Mouse (Mus musculus): ENCODE measurements at regions not wholly inside any gene's neighbourhood (a gene's known extent, or its start where the extent isn't known, plus 50 kb on each side); places are given as distances from the start of the nearest gene placed in this dataset.

DNA sequence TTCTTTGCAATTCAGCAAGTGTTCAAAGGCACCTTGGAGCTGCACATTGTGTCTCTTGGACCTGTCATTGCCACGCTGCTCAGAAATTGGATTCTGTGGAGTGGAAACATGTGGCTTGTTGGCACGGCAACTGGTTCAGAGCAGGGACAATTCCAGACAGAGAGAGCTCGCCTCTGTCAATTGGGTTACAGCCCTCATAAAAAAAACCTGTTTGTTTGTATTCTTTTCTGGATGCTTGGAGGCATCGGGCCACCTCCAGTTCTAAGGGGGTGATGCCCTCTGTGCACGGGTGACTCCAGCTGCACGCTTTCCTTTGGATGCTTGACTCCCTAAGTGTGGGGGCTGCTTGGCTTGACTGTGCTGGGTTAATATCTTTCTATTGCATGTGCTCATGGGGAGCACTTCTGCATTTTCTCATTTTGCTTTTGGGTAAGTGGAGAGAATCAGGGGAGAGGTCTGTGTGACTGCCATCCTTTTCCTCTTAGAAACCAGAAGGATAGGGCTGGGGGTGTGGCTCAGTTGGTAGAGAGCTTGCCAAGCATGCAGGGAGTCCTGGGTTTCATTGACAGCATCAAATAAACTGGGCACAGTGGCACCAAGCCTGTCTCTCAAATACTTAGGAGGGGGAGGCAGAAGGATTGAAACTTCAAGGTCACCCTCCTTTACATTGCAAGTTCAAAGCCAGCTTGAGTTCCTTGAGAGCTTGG, 130.6 kb upstream of the Auts2 start:
- no peaks in the 10 kb centered on the region for H3K4me1 ChIP-seq (ENCODE audit: control insufficient read depth, insufficient read depth, low read length)
- no peak overlapping the region for H3K4me3 ChIP-seq (ENCODE audit: low read depth, low read length)
- DNase-seq (ENCODE audit: low spot score) (no peak), ATAC-seq (ENCODE audit: insufficient number of reproducible peaks, low FRiP score, low TSS enrichment, low read depth) (no peak)
- H3K9ac ChIP-seq (ENCODE audit: low read length), result no peak overlapping the region
- no peaks in the 10 kb centered on the region for H3K36me3 ChIP-seq (ENCODE audit: control insufficient read depth, insufficient read depth, low read length)
- H3K27ac ChIP-seq (replicated peaks; ENCODE audit: low read depth, low read length), result no peak overlapping the region
- H3K4me2 ChIP-seq (ENCODE audit: low read depth, severe bottlenecking), result no peak overlapping the region
- no peaks in the 10 kb centered on the region for H3K9me3 ChIP-seq (ENCODE audit: control insufficient read depth, low read length)
- no peaks in the 10 kb centered on the region for H3K27me3 ChIP-seq (ENCODE audit: control insufficient read depth, insufficient read depth, low read length)
- WGBS, result 41% methylated on average over 6 of the region's 6 CpGs

DNA sequence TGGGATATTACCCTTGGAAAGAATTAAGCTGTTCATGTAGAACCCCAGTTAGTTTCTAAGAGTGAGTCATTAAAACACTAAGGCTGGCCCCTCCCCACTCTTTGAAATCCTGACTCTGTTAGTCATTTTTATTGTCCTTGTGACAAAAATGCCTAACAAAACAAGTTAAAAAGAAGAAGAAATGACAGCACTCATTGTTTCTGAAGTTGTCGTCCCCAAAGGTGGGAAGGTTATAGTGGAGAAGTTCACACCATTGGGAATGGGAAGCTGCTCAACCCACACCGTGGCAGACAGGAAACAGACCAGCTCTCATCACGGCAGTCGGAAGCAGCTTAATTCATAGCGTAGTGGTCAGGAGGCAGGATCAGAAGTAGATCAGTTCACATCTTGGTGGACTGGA, 128.4 kb upstream of the Auts2 start:
- Histone ChIP-seq H3K4me2 (ENCODE audit: low read depth, severe bottlenecking) (no peak overlapping the region), H3K27ac (replicated peaks; ENCODE audit: low read depth, low read length) (no peak overlapping the region), H3K9me3 (ENCODE audit: control insufficient read depth, low read length) (no peaks in the 10 kb centered on the region), H3K27me3 (ENCODE audit: control insufficient read depth, insufficient read depth, low read length) (no peaks in the 10 kb centered on the region), H3K36me3 (ENCODE audit: control insufficient read depth, insufficient read depth, low read length) (no peaks in the 10 kb centered on the region), H3K4me3 (ENCODE audit: low read depth, low read length) (no peak overlapping the region), H3K4me1 (ENCODE audit: control insufficient read depth, insufficient read depth, low read length) (no peaks in the 10 kb centered on the region), H3K9ac (ENCODE audit: low read length) (no peak overlapping the region)
- DNase-seq (ENCODE audit: low spot score) (no peak), ATAC-seq (ENCODE audit: insufficient number of reproducible peaks, low FRiP score, low TSS enrichment, low read depth) (no peak)
- 56% methylated on average over 5 of the region's 5 CpGs for WGBS

DNA sequence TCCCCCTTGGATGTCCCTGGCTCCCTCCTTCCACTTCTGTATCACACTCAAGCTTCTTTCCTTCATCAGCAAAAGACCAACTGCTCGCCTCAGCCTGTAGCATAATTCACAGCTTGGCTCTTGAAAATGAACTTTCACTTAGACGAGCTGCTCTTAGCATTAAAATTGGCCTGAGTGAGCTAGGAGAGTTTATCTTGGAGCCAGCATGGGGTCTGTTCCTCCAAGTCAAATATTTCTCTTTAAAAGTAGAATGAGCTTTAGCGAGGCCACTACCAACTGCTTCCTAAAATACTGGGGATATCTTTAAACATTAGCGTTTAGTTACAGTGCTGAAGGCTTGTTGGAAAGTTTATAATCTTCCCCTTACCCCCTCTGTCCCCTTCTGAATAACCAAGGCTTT, 124.2 kb upstream of the Auts2 start:
- ATAC-seq (ENCODE audit: insufficient number of reproducible peaks, low FRiP score, low TSS enrichment, low read depth) (no peak), DNase-seq (ENCODE audit: low spot score) (no peak)
- Histone ChIP-seq H3K27ac (replicated peaks; ENCODE audit: low read depth, low read length) (no peak overlapping the region), H3K4me2 (ENCODE audit: low read depth, severe bottlenecking) (no peak overlapping the region), H3K4me1 (ENCODE audit: control insufficient read depth, insufficient read depth, low read length) (no peaks in the 10 kb centered on the region), H3K36me3 (ENCODE audit: control insufficient read depth, insufficient read depth, low read length) (no peaks in the 10 kb centered on the region), H3K9ac (ENCODE audit: low read length) (no peak overlapping the region), H3K27me3 (ENCODE audit: control insufficient read depth, insufficient read depth, low read length) (no peaks in the 10 kb centered on the region), H3K4me3 (ENCODE audit: low read depth, low read length) (no peak overlapping the region), H3K9me3 (ENCODE audit: control insufficient read depth, low read length) (no peaks in the 10 kb centered on the region)
- 74% methylated on average over 4 of the region's 4 CpGs for WGBS

DNA sequence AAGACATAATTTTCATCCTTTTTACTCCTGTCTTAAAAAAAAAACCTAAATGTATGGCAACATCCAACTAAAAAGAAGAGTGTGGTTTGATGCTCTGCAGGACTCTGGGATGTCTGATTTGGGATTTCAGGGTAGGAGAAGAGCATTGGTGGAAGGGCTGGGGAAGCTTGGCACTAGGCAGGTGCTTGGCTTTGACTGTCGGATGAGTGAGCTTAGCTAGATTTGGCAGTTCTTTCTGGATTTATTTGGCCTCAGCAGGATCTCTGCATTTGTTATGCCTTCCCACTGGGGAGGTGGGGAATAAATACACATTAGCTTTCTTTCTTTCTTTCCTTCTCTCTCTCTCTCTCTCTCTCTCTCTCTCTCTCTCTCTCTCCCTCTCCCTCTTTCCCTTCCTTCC, 118.1 kb upstream of the Auts2 start:
- no peak overlapping the region for H3K27ac ChIP-seq (replicated peaks; ENCODE audit: low read depth, low read length)
- no peaks in the 10 kb centered on the region for H3K4me1 ChIP-seq (ENCODE audit: control insufficient read depth, insufficient read depth, low read length)
- WGBS, result 85% methylated on average over 1 of the region's 1 CpGs
- H3K4me3 ChIP-seq (ENCODE audit: low read depth, low read length), result no peak overlapping the region
- H3K9ac ChIP-seq (ENCODE audit: low read length), result no peak overlapping the region
- no peak overlapping the region for H3K4me2 ChIP-seq (ENCODE audit: low read depth, severe bottlenecking)
- no peaks in the 10 kb centered on the region for H3K9me3 ChIP-seq (ENCODE audit: control insufficient read depth, low read length)
- H3K27me3 ChIP-seq (ENCODE audit: control insufficient read depth, insufficient read depth, low read length), result no peaks in the 10 kb centered on the region
- ATAC-seq (ENCODE audit: insufficient number of reproducible peaks, low FRiP score, low TSS enrichment, low read depth) (no peak), DNase-seq (ENCODE audit: low spot score) (no peak)
- no peaks in the 10 kb centered on the region for H3K36me3 ChIP-seq (ENCODE audit: control insufficient read depth, insufficient read depth, low read length)

DNA sequence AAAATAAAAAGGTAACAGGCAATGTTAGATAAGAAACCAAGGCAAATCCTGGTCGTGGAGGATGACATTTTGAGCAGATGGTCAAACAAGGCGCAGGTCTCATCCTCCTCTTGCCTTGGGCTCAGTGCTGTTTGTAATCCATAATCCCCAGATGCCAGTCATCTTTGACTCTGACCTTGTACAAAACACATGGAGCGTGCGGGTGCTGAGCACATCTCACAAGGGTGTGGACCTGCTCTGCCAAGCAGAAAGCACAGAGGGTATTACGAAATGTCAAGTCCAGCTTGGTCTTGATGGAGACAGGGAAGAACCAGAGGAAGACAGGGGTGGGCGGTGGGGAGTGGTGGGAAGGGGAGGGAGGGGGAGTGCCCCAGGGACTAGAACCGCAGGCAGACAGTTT, 116.9 kb upstream of the Auts2 start:
- H3K9me3 ChIP-seq (ENCODE audit: control insufficient read depth, low read length), result no peaks in the 10 kb centered on the region
- WGBS, result 75% methylated on average over 7 of the region's 7 CpGs

DNA sequence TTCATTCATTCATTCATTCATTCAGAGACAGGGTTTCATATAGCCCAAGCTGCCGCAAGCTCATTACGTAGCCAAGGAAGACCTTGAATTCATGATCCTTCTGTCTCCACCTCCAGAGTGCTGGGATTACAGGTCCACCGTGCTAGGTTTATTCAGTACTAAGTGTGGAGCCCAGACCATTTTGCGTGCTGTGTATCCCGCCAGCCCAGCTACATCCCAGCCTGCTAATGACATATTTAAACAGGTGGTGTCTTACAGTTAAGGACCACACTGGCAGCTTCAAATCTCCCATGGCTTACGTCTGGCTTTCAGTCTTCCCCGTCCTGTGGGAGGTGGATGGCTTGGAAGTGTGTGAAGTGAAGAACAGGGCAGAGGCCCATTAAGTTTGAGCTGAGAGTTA, 111.2 kb upstream of the Auts2 start:
- Histone ChIP-seq H3K9ac (ENCODE audit: low read length) (no peak overlapping the region), H3K4me3 (ENCODE audit: low read depth, low read length) (no peak overlapping the region), H3K27ac (replicated peaks; ENCODE audit: low read depth, low read length) (no peak overlapping the region), H3K36me3 (ENCODE audit: control insufficient read depth, insufficient read depth, low read length) (no peaks in the 10 kb centered on the region), H3K9me3 (ENCODE audit: control insufficient read depth, low read length) (no peaks in the 10 kb centered on the region), H3K27me3 (ENCODE audit: control insufficient read depth, insufficient read depth, low read length) (no peaks in the 10 kb centered on the region), H3K4me1 (ENCODE audit: control insufficient read depth, insufficient read depth, low read length) (no peaks in the 10 kb centered on the region), H3K4me2 (ENCODE audit: low read depth, severe bottlenecking) (no peak overlapping the region)
- no peak for ATAC-seq (ENCODE audit: insufficient number of reproducible peaks, low FRiP score, low TSS enrichment, low read depth)
- DNase-seq (ENCODE audit: low spot score), result no peak
- WGBS, result 91% methylated on average over 7 of the region's 7 CpGs

More for the DNA sequence above, 116.9 kb upstream of the Auts2 start:
- ATAC-seq (ENCODE audit: insufficient number of reproducible peaks, low FRiP score, low TSS enrichment, low read depth) (no peak), DNase-seq (ENCODE audit: low spot score) (no peak)
- H3K4me3 ChIP-seq (ENCODE audit: low read depth, low read length), result no peak overlapping the region
- H3K27ac ChIP-seq (replicated peaks; ENCODE audit: low read depth, low read length), result no peak overlapping the region
- no peak overlapping the region for H3K9ac ChIP-seq (ENCODE audit: low read length)
- no peaks in the 10 kb centered on the region for H3K36me3 ChIP-seq (ENCODE audit: control insufficient read depth, insufficient read depth, low read length)
- no peaks in the 10 kb centered on the region for H3K27me3 ChIP-seq (ENCODE audit: control insufficient read depth, insufficient read depth, low read length)
- no peaks in the 10 kb centered on the region for H3K4me1 ChIP-seq (ENCODE audit: control insufficient read depth, insufficient read depth, low read length)
- no peak overlapping the region for H3K4me2 ChIP-seq (ENCODE audit: low read depth, severe bottlenecking)

DNA sequence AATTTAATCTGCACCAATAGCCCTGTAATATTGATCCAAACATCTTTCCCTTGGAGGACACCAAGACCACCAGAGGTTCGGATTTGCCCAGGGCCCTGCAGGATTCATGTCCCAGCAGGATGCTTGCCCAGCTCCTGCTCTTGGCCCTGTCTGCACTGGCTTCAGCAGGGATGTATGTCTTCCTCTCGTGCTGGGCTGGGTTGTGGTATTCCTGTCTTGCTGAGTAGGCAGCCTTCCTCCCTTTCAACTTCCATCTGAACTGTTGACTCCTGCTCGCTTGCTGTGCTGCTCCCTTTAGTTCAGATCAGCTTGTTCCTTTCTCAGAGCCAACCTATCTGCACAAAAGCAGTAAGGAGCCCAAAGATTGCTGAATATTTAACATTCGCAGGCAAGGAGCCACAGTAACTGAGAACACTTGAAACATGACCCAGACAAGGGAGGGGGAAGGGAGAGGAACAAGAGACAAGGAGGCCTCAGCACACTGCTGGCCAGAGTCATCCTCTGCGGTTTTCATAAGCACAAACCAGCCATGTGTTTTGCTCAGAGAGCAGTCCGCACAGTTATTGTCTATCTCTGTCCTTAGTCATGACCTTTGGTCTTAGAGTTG, 110.7 kb upstream of the Auts2 start:
- Histone ChIP-seq H3K4me1 (ENCODE audit: control insufficient read depth, insufficient read depth, low read length) (no peaks in the 10 kb centered on the region), H3K27ac (replicated peaks; ENCODE audit: low read depth, low read length) (no peak overlapping the region), H3K9ac (ENCODE audit: low read length) (no peak overlapping the region), H3K4me2 (ENCODE audit: low read depth, severe bottlenecking) (no peak overlapping the region), H3K36me3 (ENCODE audit: control insufficient read depth, insufficient read depth, low read length) (no peaks in the 10 kb centered on the region), H3K27me3 (ENCODE audit: control insufficient read depth, insufficient read depth, low read length) (no peaks in the 10 kb centered on the region), H3K4me3 (ENCODE audit: low read depth, low read length) (no peak overlapping the region), H3K9me3 (ENCODE audit: control insufficient read depth, low read length) (no peaks in the 10 kb centered on the region)
- WGBS, result 53% methylated on average over 6 of the region's 6 CpGs
- no peak for DNase-seq (ENCODE audit: low spot score)
- no peak for ATAC-seq (ENCODE audit: insufficient number of reproducible peaks, low FRiP score, low TSS enrichment, low read depth)

DNA sequence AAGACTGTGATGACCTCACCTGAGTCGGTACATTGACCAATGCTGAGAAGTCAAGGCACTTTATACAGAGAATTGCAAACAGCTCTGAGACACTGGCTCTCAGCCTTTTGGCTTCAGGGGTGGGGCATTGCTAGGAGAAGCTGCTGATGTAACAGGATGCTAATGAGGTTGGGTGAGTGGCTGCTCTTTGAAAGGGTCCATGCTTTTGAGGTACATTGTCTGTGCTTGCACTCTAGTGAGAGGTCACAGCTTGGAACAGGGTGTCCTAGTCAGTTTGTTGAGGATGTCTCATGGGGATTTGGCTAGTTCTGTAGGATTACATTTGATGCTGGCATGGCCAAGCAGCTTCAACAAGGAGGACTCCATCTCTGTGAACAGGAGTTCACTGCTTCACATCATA, 109.1 kb upstream of the Auts2 start:
- DNase-seq (ENCODE audit: low spot score), result no peak
- 15% methylated on average over 1 of the region's 1 CpGs for WGBS
- no peak overlapping the region for H3K4me3 ChIP-seq (ENCODE audit: low read depth, low read length)
- H3K4me1 ChIP-seq (ENCODE audit: control insufficient read depth, insufficient read depth, low read length), result no peaks in the 10 kb centered on the region
- no peaks in the 10 kb centered on the region for H3K27me3 ChIP-seq (ENCODE audit: control insufficient read depth, insufficient read depth, low read length)
- H3K9ac ChIP-seq (ENCODE audit: low read length), result no peak overlapping the region
- no peak overlapping the region for H3K4me2 ChIP-seq (ENCODE audit: low read depth, severe bottlenecking)
- no peak overlapping the region for H3K27ac ChIP-seq (replicated peaks; ENCODE audit: low read depth, low read length)
- no peak for ATAC-seq (ENCODE audit: insufficient number of reproducible peaks, low FRiP score, low TSS enrichment, low read depth)
- no peaks in the 10 kb centered on the region for H3K9me3 ChIP-seq (ENCODE audit: control insufficient read depth, low read length)
- no peaks in the 10 kb centered on the region for H3K36me3 ChIP-seq (ENCODE audit: control insufficient read depth, insufficient read depth, low read length)

DNA sequence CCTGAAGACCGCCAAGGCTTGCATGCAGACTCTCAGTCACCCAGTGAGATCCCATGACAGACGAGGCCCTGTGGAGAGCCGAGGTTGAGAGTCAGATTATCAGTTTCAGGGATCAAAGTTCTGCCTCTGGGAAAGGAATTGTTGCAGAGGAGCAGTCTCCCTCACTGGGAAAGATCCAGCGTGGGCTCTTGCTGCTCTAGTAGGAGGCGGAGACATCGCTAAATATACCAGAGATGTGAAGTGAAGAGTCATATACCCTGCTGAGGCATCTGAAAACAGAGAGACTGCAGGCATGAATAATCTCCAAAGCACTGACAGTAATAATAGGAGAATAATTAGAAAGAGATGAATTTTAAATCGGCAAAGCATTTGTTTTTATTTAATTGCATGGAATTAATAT, 106.6 kb upstream of the Auts2 start:
- no peak for ATAC-seq (ENCODE audit: insufficient number of reproducible peaks, low FRiP score, low TSS enrichment, low read depth)
- WGBS, result 57% methylated on average over 7 of the region's 7 CpGs
- H3K9ac ChIP-seq (ENCODE audit: low read length), result no peak overlapping the region

More for the DNA sequence above, 106.6 kb upstream of the Auts2 start:
- H3K27ac ChIP-seq (replicated peaks; ENCODE audit: low read depth, low read length), result no peak overlapping the region
- no peaks in the 10 kb centered on the region for H3K27me3 ChIP-seq (ENCODE audit: control insufficient read depth, insufficient read depth, low read length)
- no peaks in the 10 kb centered on the region for H3K4me1 ChIP-seq (ENCODE audit: control insufficient read depth, insufficient read depth, low read length)
- DNase-seq (ENCODE audit: low spot score), result no peak
- H3K9me3 ChIP-seq (ENCODE audit: control insufficient read depth, low read length), result no peaks in the 10 kb centered on the region
- H3K4me3 ChIP-seq (ENCODE audit: low read depth, low read length), result no peak overlapping the region
- no peaks in the 10 kb centered on the region for H3K36me3 ChIP-seq (ENCODE audit: control insufficient read depth, insufficient read depth, low read length)
- no peak overlapping the region for H3K4me2 ChIP-seq (ENCODE audit: low read depth, severe bottlenecking)
